Mouse (Mus musculus): ENCODE results near the gene Olfr1420.
"Not testable (repeated sequence)": the region's sequence is repeated elsewhere in the genome, so short reads cannot be mapped to it uniquely, and the experiment has no call there.

- not testable (repeated sequence) for TF ChIP-seq POLR2A (IDR thresholded peaks at IDR 0.05; ENCODE audit: borderline replicate concordance, low read depth, low read length); CTCF (IDR thresholded peaks at IDR 0.05; ENCODE audit: low read depth, low read length)
These were observed 8.0 kb upstream of the Olfr1420 start for GRCm38 (mm10) chr19:11878404-11878803.

Data from bone marrow macrophage, adult 2 months (primary cell).